Mouse (Mus musculus) heart, postnatal 25 days (tissue): ENCODE results near the gene Fbxl2. TPM values are rescaled to one million over a fixed set of nuclear protein-coding genes. Genes with fewer than 3 reads are reported as not detected.

ENCODE experiments used
- DNase-seq: peaks from one replicate; pipeline ENCODE4 v3.0.0; 2022; ENCODE audit warnings: low spot score
- intact Hi-C: fragments of 180-260 bp; cut with DNase I; formaldehyde crosslinking; loops from one replicate; pipeline ENCODE4 v1.15.1; 2025
- total RNA-seq, 2 experiments: library from RNA; stranded (reverse); gene quantifications; 2 replicates each; pipeline ENCODE4 v1.2.3; 2021

Gene Fbxl2
- total RNA-seq, 2 experiments from 2014 or later = 0.87 to 1.0 TPM

- intact Hi-C loops = no loop called here
- DNase-seq = no peak
These were observed 23.9 kb downstream of the Fbxl2 start for GRCm38 (mm10) chr9:114022141-114022540.

GRCm38 (mm10) chr9:114019012-114019762 lies 26.8 kb downstream of the Fbxl2 start:
- intact Hi-C loops = no loop called here
- DNase-seq = no peak

GRCm38 (mm10) chr9:114016402-114016801 lies 29.6 kb downstream of the Fbxl2 start:
- no peak for DNase-seq
- intact Hi-C loops = no loop called here

- DNase-seq = no peak
- intact Hi-C loops = no loop called here
These were observed 30.3 kb downstream of the Fbxl2 start for GRCm38 (mm10) chr9:114015724-114016123.

GRCm38 (mm10) chr9:114014034-114014433 lies 32.0 kb downstream of the Fbxl2 start:
- no peak for DNase-seq
- intact Hi-C loops = no loop called here

GRCm38 (mm10) chr9:114011203-114011602 lies 34.8 kb downstream of the Fbxl2 start:
- no peak for DNase-seq

GRCm38 (mm10) chr9:114009526-114009925 lies 36.5 kb downstream of the Fbxl2 start:
- no peak for DNase-seq
- intact Hi-C loops = no loop called here

More at GRCm38 (mm10) chr9:114011203-114011602, 34.8 kb downstream of the Fbxl2 start:
- intact Hi-C loops = no loop called here

GRCm38 (mm10) chr9:114007850-114008350 lies 38.1 kb downstream of the Fbxl2 start:
- intact Hi-C loops = no loop called here
- no peak for DNase-seq

GRCm38 (mm10) chr9:114006801-114007200 lies 39.2 kb downstream of the Fbxl2 start:
- no peak for DNase-seq
- intact Hi-C loops = no loop called here

- intact Hi-C loops = no loop called here
- no peak for DNase-seq
These were observed 47.7 kb downstream of the Fbxl2 start for GRCm38 (mm10) chr9:113998311-113998710.

- DNase-seq = no peak
- intact Hi-C loops = loop anchor here (5.0 kb wide), 2 partner anchors 49 to 389 kb away; no protein-coding TSS in a partner anchor
These were observed 53.2 kb downstream of the Fbxl2 start for GRCm38 (mm10) chr9:113992810-113993209.

- DNase-seq = peak; percentile 47
- intact Hi-C loops = loop anchor here (1.0 to 5.0 kb wide), 3 partner anchors 52 to 392 kb away; no protein-coding TSS in a partner anchor
These were observed 55.3 kb downstream of the Fbxl2 start for GRCm38 (mm10) chr9:113990547-113991248.

GRCm38 (mm10) chr9:113984946-113985620 lies 60.9 kb downstream of the Fbxl2 start:
- no peak for DNase-seq
- intact Hi-C loops = no loop called here

GRCm38 (mm10) chr9:113982883-113983670 lies 62.9 kb downstream of the Fbxl2 start:
- no peak for DNase-seq
- intact Hi-C loops = no loop called here

- intact Hi-C loops = no loop called here
These were observed 63.5 kb downstream of the Fbxl2 start for GRCm38 (mm10) chr9:113982451-113982850.

GRCm38 (mm10) chr9:113981099-113981880 lies 64.7 kb downstream of the Fbxl2 start:
- no peak for DNase-seq
- intact Hi-C loops = no loop called here

More at GRCm38 (mm10) chr9:113982451-113982850, 63.5 kb downstream of the Fbxl2 start:
- no peak for DNase-seq

GRCm38 (mm10) chr9:113979356-113979755 lies 66.6 kb downstream of the Fbxl2 start:
- intact Hi-C loops = no loop called here
- DNase-seq = no peak

- intact Hi-C loops = no loop called here
- DNase-seq = no peak
These were observed 67.3 kb downstream of the Fbxl2 start for GRCm38 (mm10) chr9:113978656-113979055.
